Mouse (Mus musculus) midbrain, embryonic 14.5 days (tissue): ENCODE measurements around the gene H1fx. TPM values are rescaled to one million over a fixed set of nuclear protein-coding genes. Genes with fewer than 3 reads are reported as not detected.
"Not testable (repeated sequence)": the region's sequence is repeated elsewhere in the genome, so short reads cannot be mapped to it uniquely, and the experiment has no call there.

Experiments
- ATAC-seq: fragments of 200-750 bp; cut with Nextera tagmentation; 2 replicates; pipeline ENCODE4 v1.8.0; 2017; ENCODE audit warnings: moderate number of reproducible peaks, moderate library complexity; ENCODE audit not compliant: low FRiP score, low TSS enrichment
- DNase-seq: peaks from one replicate; pipeline ENCODE4 v3.0.0-alpha.2; 2015
- H3K27ac ChIP-seq: fragments of 300-500 bp; sonication (generic); replicated peaks from 2 replicates; pipeline ENCODE4 v1.5.1; 2014; ENCODE audit warnings: mild to moderate bottlenecking, low read depth, low read length, moderate library complexity
- H3K27me3 ChIP-seq: fragments of 300-500 bp; sonication (generic); 2 replicates; pipeline ENCODE4 v1.6.1; 2014; ENCODE audit warnings: low read length, control low read depth, mixed read lengths; ENCODE audit not compliant: control insufficient read depth, insufficient read depth
- H3K36me3 ChIP-seq: fragments of 300-500 bp; sonication (generic); 2 replicates; pipeline ENCODE4 v1.6.1; 2014; ENCODE audit warnings: low read length, control low read depth; ENCODE audit not compliant: control insufficient read depth, insufficient read depth
- H3K4me1 ChIP-seq: fragments of 300-500 bp; sonication (generic); 2 replicates; pipeline ENCODE4 v1.6.1; 2014; ENCODE audit warnings: mild to moderate bottlenecking, antibody characterized with exemption, low read length, control low read depth; ENCODE audit not compliant: control insufficient read depth, insufficient read depth
- H3K4me2 ChIP-seq: fragments of 300-500 bp; sonication (generic); 2 replicates; pipeline ENCODE4 v1.6.1; 2014; ENCODE audit warnings: mild to moderate bottlenecking, low read length, moderate library complexity
- H3K4me3 ChIP-seq: fragments of 300-500 bp; sonication (generic); replicated peaks from 2 replicates; pipeline ENCODE4 v1.5.1; 2014; ENCODE audit warnings: low read depth, low read length
- H3K9ac ChIP-seq: fragments of 300-500 bp; sonication (generic); replicated peaks from 2 replicates; pipeline ENCODE4 v1.6.1; 2014; ENCODE audit warnings: mild to moderate bottlenecking, low read length, moderate library complexity
- H3K9me3 ChIP-seq: fragments of 300-500 bp; sonication (generic); 2 replicates; pipeline ENCODE4 v1.6.1; 2016; ENCODE audit warnings: low read length, control low read depth, mixed read lengths; ENCODE audit not compliant: control insufficient read depth
- WGBS: fragments of 180-500 bp; shearing (Covaris S2); extraction: QIAGEN DNeasy Blood & Tissue Kit; methylation state at CpG from one replicate; pipeline ENCODE4 v1.1.7; 2014; 5-methylcytosine and 5-hydroxymethylcytosine counted together
- polyA plus RNA-seq: library from polyadenylated mRNA; unstranded; fragments of >200 nt; fragmentation: Nextera tagmentation; extraction: Ambion mirVana; gene quantifications from 2 replicates; pipeline ENCODE4 v1.2.1, GENCODE M21; 2014

Gene H1fx
- polyA plus RNA-seq, 1 experiment from 2014 or later, result 27.6 TPM

GRCm38 (mm10) chr6:88011106-88011505, 29.7 kb upstream of the H1fx start:
- H3K4me3 ChIP-seq, H3K27ac ChIP-seq, H3K27me3 ChIP-seq, H3K9me3 ChIP-seq, H3K9ac ChIP-seq, ATAC-seq, H3K4me2 ChIP-seq, H3K4me1 ChIP-seq: not testable (repeated sequence)
- peak; percentile 36 for DNase-seq
- 83% methylated on average over 1 of the region's 1 CpGs for WGBS
- H3K36me3 ChIP-seq, result peaks cover 51% of the 10 kb centered on the region

- H3K36me3 ChIP-seq, result peaks cover 66% of the 10 kb centered on the region
Observed at GRCm38 (mm10) chr6:88009209-88009608, 27.8 kb upstream of the H1fx start.

GRCm38 (mm10) chr6:88004773-88005172, 23.3 kb upstream of the H1fx start:
- not testable (repeated sequence) for H3K9me3 ChIP-seq, DNase-seq, H3K9ac ChIP-seq, H3K27ac ChIP-seq, H3K4me1 ChIP-seq, ATAC-seq, H3K27me3 ChIP-seq, H3K4me3 ChIP-seq, H3K4me2 ChIP-seq
- peaks cover 88% of the 10 kb centered on the region for H3K36me3 ChIP-seq
- WGBS, result 92% methylated on average over 13 of the region's 14 CpGs

More at GRCm38 (mm10) chr6:88009209-88009608, 27.8 kb upstream of the H1fx start:
- whole genome bisulfite sequencing, result 95% methylated on average over 4 of the region's 4 CpGs
- no peaks in the 10 kb centered on the region for H3K9me3 ChIP-seq
- H3K9ac ChIP-seq, result no peak overlapping the region
- no peak overlapping the region for H3K27ac ChIP-seq
- H3K4me1 ChIP-seq, result no peaks in the 10 kb centered on the region
- no peak overlapping the region for H3K4me3 ChIP-seq
- H3K4me2 ChIP-seq, result no peak overlapping the region
- ATAC-seq (no peak), DNase-seq (no peak)
- H3K27me3 ChIP-seq, result no peaks in the 10 kb centered on the region

GRCm38 (mm10) chr6:88003439-88003838, 22.0 kb upstream of the H1fx start:
- DNase-seq (no peak), ATAC-seq (no peak)
- no peaks in the 10 kb centered on the region for H3K9me3 ChIP-seq
- no peaks in the 10 kb centered on the region for H3K4me1 ChIP-seq
- H3K27me3 ChIP-seq, result no peaks in the 10 kb centered on the region
- no peak overlapping the region for H3K27ac ChIP-seq
- H3K36me3 ChIP-seq, result peaks cover 78% of the 10 kb centered on the region
- H3K4me2 ChIP-seq, result no peak overlapping the region
- no peak overlapping the region for H3K9ac ChIP-seq
- 94% methylated on average over 4 of the region's 4 CpGs for WGBS
- no peak overlapping the region for H3K4me3 ChIP-seq

- no peaks in the 10 kb centered on the region for H3K27me3 ChIP-seq
- WGBS, result 89% methylated on average over 4 of the region's 4 CpGs
- no peak overlapping the region for H3K27ac ChIP-seq
Observed at GRCm38 (mm10) chr6:87998358-87998757, 16.9 kb upstream of the H1fx start.

GRCm38 (mm10) chr6:87997706-87998265, 16.3 kb upstream of the H1fx start:
- Histone ChIP-seq H3K36me3 (peaks cover 28% of the 10 kb centered on the region), H3K9ac (no peak overlapping the region), H3K4me3 (no peak overlapping the region), H3K9me3 (no peaks in the 10 kb centered on the region), H3K4me1 (peaks cover 19% of the 10 kb centered on the region), H3K4me2 (no peak overlapping the region), H3K27me3 (no peaks in the 10 kb centered on the region), H3K27ac (no peak overlapping the region)
- WGBS, result 61% methylated on average over 7 of the region's 7 CpGs
- ATAC-seq (peak; percentile 46; the same call in 1 of the 2 replicates), DNase-seq (peak; percentile 88)

More at GRCm38 (mm10) chr6:87998358-87998757, 16.9 kb upstream of the H1fx start:
- Histone ChIP-seq H3K4me2 (no peak overlapping the region), H3K4me1 (peaks cover 14% of the 10 kb centered on the region), H3K36me3 (peaks cover 34% of the 10 kb centered on the region), H3K4me3 (no peak overlapping the region), H3K9ac (no peak overlapping the region), H3K9me3 (no peaks in the 10 kb centered on the region)
- DNase-seq, result no peak
- no peak for ATAC-seq

GRCm38 (mm10) chr6:87996606-87997005, 15.2 kb upstream of the H1fx start:
- 95% methylated on average over 9 of the region's 9 CpGs for WGBS
- Histone ChIP-seq H3K4me3 (no peak overlapping the region), H3K4me1 (peaks cover 23% of the 10 kb centered on the region), H3K9me3 (no peaks in the 10 kb centered on the region), H3K9ac (no peak overlapping the region), H3K4me2 (no peak overlapping the region), H3K27me3 (no peaks in the 10 kb centered on the region), H3K36me3 (peaks cover 16% of the 10 kb centered on the region), H3K27ac (no peak overlapping the region)
- ATAC-seq, result no peak
- DNase-seq, result no peak

GRCm38 (mm10) chr6:87995519-87995918, 14.1 kb upstream of the H1fx start:
- 87% methylated on average over 4 of the region's 4 CpGs for WGBS
- H3K27ac ChIP-seq, result no peak overlapping the region; the same call in 1 of the 2 replicates

More at GRCm38 (mm10) chr6:87995519-87995918, 14.1 kb upstream of the H1fx start:
- peaks cover 28% of the 10 kb centered on the region for H3K4me1 ChIP-seq
- peaks cover 6% of the 10 kb centered on the region for H3K36me3 ChIP-seq
- no peaks in the 10 kb centered on the region for H3K9me3 ChIP-seq
- H3K4me3 ChIP-seq, result no peak overlapping the region
- H3K9ac ChIP-seq, result no peak overlapping the region
- DNase-seq, result no peak
- H3K4me2 ChIP-seq, result no peak overlapping the region
- H3K27me3 ChIP-seq, result no peaks in the 10 kb centered on the region
- no peak for ATAC-seq
